Mouse (Mus musculus) NIH3T3 (cell line): ENCODE measurements at regions not wholly inside any gene's neighbourhood (a gene's known extent, or its start where the extent isn't known, plus 50 kb on each side); places are given as distances from the start of the nearest gene placed in this dataset.

Experiments
- DNase-seq: peaks from one replicate; pipeline ENCODE4 v3.0.0-alpha.2; 2012; ENCODE audit warnings: low read depth

DNA sequence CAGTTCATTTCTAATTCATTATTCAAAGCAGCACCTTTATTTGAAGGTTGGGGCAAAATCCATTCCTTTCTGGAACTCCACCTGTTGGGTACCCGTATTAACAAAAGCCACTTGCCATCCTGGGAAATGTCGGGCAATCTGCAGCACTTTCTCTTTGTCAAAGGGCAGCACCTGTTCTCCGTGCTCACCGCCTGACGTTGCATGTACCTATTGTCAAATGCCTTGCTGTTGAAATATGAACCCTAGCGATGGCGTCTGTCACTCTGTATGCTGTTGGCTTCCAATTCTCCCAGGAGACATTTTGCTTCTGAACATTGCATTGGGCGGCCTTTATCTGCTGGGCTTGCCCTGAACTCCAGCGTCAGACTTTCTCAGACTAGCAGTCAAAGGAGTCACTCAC lies 55.3 kb upstream of the Synm start:
- no peak for DNase-seq
